Mouse (Mus musculus) urinary bladder, postnatal 4 days (tissue): ENCODE data around the gene Fap.

Experiments used
- DNase-seq, 2 experiments: peaks; one replicate each; pipeline ENCODE4 v3.0.0; 2021 to 2022; ENCODE audit warnings: low spot score in 2 of 2

The Fap gene

GRCm38 (mm10) chr2:62531065-62531464 is 42.8 kb downstream of the Fap start:
- no peak for DNase-seq

DNA sequence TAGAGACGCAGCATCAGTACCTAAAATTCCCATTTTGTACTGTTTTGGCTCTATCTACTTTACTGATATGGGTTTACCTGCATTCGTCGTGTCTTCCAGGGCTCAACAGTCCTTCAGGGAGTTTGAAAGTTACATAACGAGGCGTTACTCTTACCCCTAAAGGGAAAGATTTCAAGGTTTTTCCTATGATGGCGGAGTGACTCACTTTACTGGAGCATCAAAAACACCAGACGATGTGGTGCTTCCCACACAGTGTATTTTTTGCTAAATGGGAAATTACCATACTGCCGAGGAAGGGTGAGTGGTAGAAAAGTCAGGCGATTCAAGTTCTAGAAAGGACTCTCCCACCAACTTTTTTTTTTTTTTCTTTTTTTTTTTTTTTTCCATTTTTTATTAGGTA is 47.5 kb downstream of the Fap start:
- DNase-seq, result no peak

DNA sequence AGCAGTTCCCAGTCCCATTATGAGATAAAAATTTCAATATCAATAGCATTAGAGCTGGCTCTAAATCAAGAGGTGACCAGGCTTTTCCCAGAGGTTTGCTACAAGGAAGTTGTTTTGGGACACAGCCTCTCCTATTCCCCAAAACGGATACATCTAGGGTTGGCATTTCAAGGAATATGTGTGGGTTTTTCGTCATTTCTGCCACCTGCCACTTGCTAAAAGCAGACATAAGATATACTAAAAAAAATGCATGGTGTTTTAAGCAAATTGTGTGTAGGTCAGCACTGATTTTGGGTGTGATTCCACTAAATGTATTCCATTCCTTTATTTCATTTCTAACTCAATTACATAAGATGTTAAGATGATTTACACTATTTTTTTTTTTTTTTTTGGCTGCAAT is 56.1 kb downstream of the Fap start:
- no peak for DNase-seq

DNA sequence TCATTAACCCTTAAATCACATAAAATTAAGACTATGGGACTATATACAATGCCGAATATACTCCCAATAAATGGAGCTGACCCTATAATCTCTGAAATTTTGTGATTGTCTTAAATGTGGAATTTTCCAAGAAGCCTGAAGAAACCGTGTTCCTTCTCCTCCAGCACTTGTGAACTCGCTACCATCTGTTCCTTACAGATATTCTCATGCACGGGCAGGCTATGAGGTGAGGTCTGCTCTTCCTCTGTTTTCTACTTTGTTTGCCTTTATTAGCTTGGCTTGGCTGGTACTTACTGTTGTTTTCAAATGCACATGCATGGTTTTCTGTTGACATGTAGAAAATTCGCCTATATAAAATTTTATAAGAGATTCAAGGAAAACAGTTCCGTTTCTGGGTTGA is 59.4 kb downstream of the Fap start:
- DNase-seq, result no peak

- DNase-seq, result no peak
Measured at GRCm38 (mm10) chr2:62513477-62513876, 60.4 kb downstream of the Fap start.

- no peak for DNase-seq
Measured at GRCm38 (mm10) chr2:62507130-62507529, 66.7 kb downstream of the Fap start.

DNA sequence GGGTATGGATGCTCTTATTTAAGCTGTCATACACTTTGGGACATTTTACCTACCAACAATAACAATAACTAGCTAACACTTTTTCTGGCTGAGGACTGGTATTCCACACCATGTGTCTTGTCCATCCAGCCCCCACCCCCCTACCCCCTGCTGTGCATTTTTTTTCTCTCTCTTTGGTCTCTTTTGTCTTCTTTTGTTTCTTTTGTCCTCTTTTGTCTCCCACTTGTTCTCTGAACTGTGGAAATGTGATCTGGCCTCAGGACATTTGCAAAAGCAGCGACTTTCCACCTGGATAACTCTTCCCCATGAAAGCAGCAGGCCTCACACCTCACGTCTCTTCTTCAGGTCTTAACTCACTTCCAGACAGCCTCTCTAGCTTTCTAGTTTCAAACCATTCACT is 67.4 kb downstream of the Fap start:
- DNase-seq, result no peak

DNA sequence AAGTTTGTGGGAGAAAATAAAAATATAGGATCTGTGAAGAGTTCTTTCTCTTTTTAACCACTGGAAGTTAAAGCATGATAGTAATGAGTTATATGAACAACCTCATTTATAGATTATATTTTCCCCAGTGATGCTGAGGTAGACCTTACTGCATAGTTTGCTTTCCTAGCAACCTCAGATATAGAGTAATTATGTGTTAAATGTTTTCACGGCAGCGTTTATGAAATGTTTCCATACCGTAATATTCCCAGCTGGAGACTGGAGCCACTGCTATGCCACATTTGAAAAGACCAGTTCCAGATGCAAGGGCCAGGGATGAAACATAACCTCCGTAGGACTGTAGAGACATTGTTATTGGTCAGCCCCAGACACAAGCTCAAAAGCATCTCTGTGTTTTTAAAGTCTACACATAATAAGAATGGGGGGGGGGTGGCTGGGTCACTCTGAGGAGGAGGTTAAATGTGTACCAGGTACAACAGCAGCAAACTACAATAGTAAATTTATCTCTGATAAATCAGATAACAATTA is 69.5 kb downstream of the Fap start:
- DNase-seq, result no peak

- no peak for DNase-seq
Measured at GRCm38 (mm10) chr2:62503326-62503725, 70.5 kb downstream of the Fap start.

DNA sequence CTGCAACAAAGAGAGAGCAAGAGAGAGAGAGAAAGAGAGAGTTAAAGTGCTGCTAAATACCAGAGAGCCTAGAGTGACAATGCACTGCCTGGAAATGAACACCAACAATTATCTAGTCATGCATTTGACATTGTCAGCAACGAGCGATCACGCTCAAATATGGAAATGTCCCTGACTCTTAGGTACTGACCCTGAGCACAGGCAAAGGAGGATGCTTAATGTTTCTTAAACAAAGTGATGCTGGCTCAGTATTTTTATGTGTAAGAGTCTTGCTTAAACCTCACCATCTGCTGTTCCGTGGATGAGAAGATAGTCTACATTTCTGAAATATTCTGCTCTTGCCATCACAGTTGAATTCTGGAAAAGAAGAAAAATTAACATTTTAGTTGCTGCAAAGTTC is 71.4 kb downstream of the Fap start:
- no peak for DNase-seq

DNA sequence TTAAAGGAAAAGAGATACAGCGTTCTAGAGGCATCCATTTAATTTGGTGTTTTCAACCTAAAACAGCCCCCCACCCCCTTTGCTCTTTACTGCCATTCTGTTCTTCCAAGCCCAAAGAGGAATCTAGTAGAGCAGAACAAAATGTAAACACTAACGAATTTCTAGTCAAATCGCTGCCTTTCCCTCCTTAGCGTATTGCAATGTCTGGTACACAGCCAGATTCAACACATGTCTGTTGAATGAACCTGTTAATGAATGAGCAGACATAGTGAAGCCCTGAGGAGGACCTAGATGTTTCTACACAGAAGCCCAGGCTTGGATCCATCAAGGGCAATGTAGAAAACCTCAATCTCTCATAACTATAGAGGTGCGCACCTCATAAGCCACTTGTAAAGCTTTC is 75.1 kb downstream of the Fap start:
- DNase-seq, result no peak

- DNase-seq, result no peak
Measured at GRCm38 (mm10) chr2:62498086-62498485, 75.8 kb downstream of the Fap start.

- DNase-seq, result no peak
Measured at GRCm38 (mm10) chr2:62497333-62498002, 76.4 kb downstream of the Fap start.

DNA sequence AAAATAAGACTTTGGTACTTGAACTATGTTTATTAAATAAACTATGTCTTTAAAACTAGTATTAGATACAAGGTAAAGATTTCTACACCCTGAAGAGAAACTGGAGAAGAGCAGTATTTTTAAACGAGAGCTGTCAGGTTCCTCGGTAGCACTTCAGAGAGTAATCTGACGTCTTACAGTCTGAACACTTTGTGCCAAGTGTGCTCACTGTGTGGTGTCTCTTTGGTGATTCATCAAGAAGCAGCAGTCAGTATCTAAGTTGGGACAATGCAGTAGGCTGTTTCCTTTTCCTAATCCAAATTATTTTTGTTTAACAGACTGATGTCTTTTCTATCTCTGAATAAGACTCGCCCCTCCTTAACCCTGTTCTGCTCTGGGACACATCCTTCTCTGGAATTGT is 78.5 kb downstream of the Fap start:
- DNase-seq, result no peak

DNA sequence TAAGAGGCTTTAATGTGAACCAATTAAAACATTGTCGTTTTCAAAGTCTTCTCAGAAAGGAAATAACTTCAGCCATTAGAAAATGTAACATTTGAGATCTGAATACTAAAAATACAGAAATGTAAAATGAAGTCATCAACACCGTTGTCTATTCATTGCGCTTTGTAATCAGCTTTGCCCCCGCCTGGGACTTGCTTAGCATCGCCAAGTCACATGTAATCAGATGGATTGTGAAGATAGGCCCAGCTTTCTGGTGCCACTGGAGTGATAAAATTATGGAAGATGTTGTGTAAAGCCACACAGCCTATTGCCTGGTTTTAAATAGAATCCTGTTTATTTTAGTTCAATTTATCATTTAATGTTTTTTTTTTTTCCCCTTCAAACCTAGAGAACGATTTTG is 84.0 kb downstream of the Fap start:
- DNase-seq, result no peak

DNA sequence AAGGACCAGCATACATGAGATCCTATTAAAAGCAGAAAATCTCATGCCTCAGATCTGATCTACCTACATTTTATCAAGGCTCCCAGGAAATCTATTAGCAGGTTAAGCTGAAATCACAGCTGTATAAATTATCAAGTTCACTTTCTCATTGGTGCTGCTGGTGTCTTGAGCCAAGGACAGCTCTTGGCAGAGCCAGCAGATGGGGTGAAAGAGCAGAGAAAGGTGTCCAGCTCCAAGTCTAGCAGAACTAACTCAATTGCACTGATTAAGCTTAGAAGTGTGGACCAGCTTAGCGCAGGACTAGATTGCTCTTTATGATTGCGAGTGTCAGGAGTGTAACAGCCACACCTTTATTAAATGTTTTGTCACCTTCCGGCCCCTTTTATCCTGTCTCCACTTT is 89.0 kb downstream of the Fap start:
- no peak for DNase-seq

- DNase-seq, result no peak
Measured at GRCm38 (mm10) chr2:62483550-62483949, 90.3 kb downstream of the Fap start, which contains the start of gene Gcg. Gene Gcg, minus strand, starts transcription at chr2:62483650.

GRCm38 (mm10) chr2:62480285-62481198 is 93.3 kb downstream of the Fap start:
- DNase-seq, result no peak

DNA sequence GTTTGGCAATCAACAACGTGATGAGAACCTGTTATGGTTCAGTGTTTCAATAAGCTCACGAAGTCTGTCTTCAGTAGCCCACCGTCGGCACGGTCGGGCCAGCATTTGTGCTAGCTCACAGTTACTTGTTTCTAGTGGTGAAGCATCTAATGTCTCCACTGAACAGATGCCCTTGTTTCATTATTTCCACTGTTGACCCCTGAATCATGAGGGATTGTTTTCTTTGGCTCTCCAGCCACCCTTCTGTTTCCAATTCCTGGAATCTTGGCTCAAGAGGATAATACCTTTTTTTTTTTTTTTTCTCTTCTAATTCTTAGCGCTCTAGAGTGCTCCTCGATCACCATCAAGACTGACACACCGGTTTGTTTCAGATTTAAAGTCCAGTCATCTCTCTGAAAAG is 104.3 kb downstream of the Fap start:
- DNase-seq, result no peak

GRCm38 (mm10) chr2:62463287-62463686 is 110.6 kb downstream of the Fap start:
- DNase-seq, result no peak

- DNase-seq, result no peak
Measured at GRCm38 (mm10) chr2:62462174-62462573, 111.7 kb downstream of the Fap start.

GRCm38 (mm10) chr2:62460815-62461450 is 112.9 kb downstream of the Fap start:
- no peak for DNase-seq
